Mouse (Mus musculus) brain, embryonic 14.5 days (tissue): ENCODE measurements around the gene Peg10.

Experiments used
- CTCF ChIP-seq: fragments of 200-500 bp; IDR thresholded peaks from 2 replicates; pipeline ENCODE4 v1.5.1; 2012; ENCODE audit warnings: inconsistent platforms, mild to moderate bottlenecking, moderate library complexity, borderline replicate concordance; ENCODE audit not compliant: insufficient read depth, insufficient read length; ENCODE audit errors: extremely low read depth
- POLR2A ChIP-seq: fragments of 200-500 bp; IDR thresholded peaks from 2 replicates; pipeline ENCODE4 v1.6.1; 2012; ENCODE audit warnings: mild to moderate bottlenecking, inconsistent platforms, borderline replicate concordance; ENCODE audit not compliant: poor library complexity, insufficient read depth, insufficient read length, severe bottlenecking; ENCODE audit errors: extremely low read depth

DNA sequence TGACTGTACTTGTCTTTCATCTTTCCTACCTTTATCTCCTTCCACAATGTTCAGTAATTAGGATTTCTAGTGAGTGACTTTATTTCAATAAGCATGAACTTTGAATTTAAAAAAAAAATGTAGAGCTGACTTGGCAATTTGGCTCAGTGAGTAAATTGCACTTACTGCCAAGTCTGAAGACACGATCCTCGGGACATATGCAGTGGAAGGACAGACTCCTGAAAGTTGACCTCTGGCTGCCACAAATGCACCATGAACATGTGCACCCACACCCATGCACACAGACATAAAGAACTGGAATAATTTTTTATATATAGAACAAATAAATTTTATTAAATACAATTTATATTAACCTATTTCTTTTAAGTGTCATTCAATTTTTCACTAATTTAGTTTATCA is 29.8 kb upstream of the Peg10 start:
- TF ChIP-seq POLR2A (no peak), CTCF (no peak)
